Mouse (Mus musculus): ENCODE data around the gene Cnih3.

Gene Cnih3

GRCm38 (mm10) chr1:181352367-181353199 is at the start of gene Cnih3:
Gene Cnih3 (plus strand): TSS chr1:181352628.
- DNase-seq (ENCODE audit: low spot score in 2 of 2): no peak

GRCm38 (mm10) chr1:181307981-181308380 is 44.4 kb upstream of the Cnih3 start:
- DNase-seq (ENCODE audit: low spot score in 2 of 2): no peak

DNA sequence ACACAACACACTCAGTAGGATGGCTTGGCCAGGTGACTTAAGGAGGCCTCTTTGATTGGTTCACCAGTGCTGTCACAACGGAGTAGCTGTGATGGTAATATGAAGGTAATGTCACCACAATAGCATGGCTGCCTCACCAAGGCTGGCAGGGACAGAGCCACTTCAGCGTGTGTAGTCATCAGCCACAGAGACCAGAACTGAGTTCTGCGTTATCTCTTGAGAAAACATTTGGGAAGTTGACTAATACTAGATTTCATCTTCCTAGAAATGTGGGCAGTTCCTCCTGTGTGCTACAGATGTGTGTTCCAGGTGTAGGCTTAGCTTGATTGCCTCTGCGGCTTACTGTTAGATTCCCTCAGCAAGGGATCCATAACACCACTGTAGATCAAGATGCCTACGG is 41.7 kb upstream of the Cnih3 start:
- no peak for DNase-seq (ENCODE audit: low spot score in 2 of 2)

DNA sequence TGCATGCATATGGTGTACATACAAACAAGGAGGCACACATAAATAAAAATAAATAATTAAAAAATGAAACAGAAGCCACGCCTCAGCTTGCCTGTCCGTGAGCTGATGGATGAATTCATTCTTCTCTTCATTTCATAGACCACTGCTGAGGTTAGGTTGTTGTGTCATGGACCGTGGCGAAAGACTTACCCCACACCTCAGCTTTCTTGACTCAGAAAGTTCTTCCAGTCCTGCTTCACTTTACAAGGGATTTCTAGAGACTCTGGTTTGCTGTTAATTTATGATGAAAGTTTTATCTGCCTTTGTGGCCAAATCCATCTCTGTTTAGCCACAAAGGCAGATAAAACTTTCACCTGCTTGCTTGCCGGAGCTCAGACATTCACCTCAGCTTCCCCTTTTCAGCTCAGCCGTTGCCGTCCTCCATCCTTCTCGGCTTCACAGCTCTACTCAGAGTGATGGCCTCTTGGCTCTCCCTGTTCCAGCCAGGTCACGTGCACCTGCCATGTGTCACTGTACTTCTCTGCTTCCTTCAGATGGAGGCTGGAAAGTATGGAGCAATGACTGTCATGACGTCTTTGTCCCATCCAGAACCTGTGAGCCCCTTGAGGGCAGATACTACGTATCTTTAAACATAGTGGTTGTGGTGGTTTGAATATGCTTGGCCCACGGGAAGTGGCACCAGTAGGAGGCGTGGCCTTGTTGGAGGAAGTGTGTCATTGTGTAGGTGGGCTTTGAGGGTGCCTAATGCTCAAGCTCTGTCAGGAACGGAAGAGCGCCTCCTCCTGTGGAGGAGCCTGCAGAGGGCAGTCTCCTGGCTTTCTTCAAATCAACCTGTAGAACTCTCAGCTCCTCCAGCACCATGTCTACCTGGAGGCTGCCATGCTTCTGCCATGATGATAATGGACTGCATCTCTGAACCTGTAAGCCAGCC is 40.0 kb upstream of the Cnih3 start:
- DNase-seq (ENCODE audit: low spot score in 2 of 2): no peak

DNA sequence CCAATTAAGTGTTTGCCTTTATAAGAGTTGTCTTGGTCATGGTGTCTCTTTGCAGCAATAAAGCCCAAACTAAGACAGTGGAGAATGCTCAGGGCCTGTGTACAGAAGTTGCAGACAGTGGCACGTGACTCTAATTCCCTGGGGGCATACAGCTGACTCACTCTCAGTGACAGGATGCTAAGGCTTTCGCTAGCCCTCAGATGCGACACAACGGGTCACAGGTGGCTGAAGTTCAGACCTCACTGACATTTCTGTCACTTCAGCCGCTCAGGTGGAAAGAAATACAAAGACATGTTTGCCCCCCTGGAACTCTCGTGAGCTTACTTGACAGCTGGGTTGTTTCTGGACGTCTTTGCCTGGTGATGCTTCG is 39.4 kb upstream of the Cnih3 start:
- DNase-seq (ENCODE audit: low spot score in 2 of 2): no peak

DNA sequence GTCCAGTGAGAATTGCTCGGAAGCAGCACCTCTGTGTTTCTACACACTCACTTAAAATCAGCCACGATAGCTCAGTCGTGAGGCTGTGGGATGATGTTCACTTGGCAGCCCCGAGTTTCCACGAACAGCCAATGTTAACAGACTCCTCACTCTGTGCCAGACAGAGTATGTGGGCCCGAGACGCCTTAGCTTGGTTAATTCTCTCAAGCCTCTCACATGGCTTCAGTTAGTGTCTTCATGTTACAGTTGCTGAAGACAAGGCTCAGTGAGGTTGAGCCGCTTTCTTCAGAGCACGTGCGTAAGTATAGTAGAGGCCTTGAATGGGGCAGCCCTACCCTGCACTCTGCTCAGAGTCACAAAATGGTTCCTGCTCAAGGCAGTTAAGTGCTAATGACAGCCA is 38.1 kb upstream of the Cnih3 start:
- DNase-seq (ENCODE audit: low spot score in 2 of 2): no peak

DNA sequence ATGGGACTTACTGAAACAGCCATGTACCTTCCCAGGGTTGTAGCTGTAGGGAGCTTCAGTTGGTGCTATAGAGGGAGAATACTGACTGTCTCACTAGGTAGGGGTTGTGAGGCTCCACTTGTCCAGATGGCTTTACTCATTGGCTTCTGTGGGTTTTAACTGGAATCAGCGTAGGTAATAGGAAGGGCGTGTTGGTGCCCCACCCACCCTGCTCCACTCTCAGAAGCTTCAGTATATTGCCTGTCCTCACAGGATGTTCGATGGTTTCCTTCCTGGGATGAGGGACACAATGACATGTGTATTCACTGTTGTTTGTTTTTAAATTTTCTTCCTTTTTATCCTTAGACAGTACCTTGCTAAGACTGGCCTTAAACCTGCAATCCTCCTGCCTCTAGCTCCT is 37.1 kb upstream of the Cnih3 start:
- DNase-seq (ENCODE audit: low spot score in 2 of 2): no peak

- no peak for DNase-seq (ENCODE audit: low spot score in 2 of 2)
Observed at GRCm38 (mm10) chr1:181316571-181316970, 35.9 kb upstream of the Cnih3 start.

GRCm38 (mm10) chr1:181319466-181319865 is 33.0 kb upstream of the Cnih3 start:
- DNase-seq (ENCODE audit: low spot score in 2 of 2): no peak

DNA sequence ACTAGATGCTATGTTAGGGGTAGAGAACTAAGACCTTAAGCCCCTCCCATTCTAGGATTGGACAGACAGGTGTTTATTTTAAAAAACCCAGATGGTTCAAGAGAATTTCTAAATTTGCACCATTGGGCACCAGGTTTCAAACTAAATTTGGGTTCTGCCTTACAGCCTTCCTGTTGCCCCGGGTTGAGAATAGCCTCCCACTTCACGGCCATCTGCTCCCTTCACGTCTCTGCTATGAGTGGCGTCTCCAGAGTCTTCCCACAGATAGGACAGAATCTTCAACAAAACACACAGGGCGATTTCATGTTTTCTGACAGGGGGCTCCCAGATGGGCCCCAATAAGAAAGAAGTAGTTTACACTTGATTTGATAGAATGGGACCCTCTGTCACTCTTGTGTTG is 31.3 kb upstream of the Cnih3 start:
- DNase-seq (ENCODE audit: low spot score in 2 of 2): peak in 1 of 2 experiments; percentile 29

- DNase-seq (ENCODE audit: low spot score in 2 of 2): no peak
Observed at GRCm38 (mm10) chr1:181323134-181323533, 29.3 kb upstream of the Cnih3 start.

GRCm38 (mm10) chr1:181327137-181327536 is 25.3 kb upstream of the Cnih3 start:
- no peak for DNase-seq (ENCODE audit: low spot score in 2 of 2)

- peak; percentile 45 to 57 for DNase-seq (ENCODE audit: low spot score in 2 of 2)
Observed at GRCm38 (mm10) chr1:181327636-181328420, 24.6 kb upstream of the Cnih3 start.

- no peak for DNase-seq (ENCODE audit: low spot score in 2 of 2)
Observed at GRCm38 (mm10) chr1:181329110-181329509, 23.3 kb upstream of the Cnih3 start.

- no peak for DNase-seq (ENCODE audit: low spot score in 2 of 2)
Observed at GRCm38 (mm10) chr1:181332597-181332996, 19.8 kb upstream of the Cnih3 start.

DNA sequence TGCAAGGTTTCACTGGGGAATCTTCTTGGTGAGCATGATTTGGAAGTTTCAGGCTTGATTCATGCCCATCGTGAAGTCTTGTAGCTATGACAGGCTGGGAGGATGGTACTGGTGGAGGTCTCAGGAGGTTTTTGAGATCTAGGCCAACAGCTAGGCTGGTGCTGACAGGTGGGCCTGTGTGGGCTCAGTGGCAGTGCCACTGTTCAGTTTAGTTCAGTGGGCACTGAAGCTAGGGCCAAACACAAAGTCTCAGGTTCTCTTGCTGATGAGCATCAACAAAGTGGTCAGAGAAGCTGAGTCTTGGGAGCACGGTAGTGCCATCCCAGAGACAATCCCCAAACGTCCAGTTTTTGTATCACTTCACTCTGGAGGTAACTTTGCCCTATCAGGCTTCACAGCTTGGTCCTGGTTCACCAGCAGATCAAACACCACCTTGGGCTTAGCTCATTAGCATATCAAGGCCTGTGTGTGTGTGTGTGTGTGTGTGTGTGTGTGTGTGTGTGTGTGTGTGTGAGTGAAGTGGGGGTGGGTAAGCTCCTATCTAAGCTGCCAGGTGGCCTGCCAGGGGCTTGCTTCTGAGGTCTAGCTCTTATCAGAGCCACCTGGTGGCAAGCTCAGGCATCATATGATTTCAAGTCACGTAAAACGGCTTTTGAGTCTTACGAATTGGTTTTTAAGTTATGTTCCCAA is 18.0 kb upstream of the Cnih3 start:
- no peak for DNase-seq (ENCODE audit: low spot score in 2 of 2)

DNA sequence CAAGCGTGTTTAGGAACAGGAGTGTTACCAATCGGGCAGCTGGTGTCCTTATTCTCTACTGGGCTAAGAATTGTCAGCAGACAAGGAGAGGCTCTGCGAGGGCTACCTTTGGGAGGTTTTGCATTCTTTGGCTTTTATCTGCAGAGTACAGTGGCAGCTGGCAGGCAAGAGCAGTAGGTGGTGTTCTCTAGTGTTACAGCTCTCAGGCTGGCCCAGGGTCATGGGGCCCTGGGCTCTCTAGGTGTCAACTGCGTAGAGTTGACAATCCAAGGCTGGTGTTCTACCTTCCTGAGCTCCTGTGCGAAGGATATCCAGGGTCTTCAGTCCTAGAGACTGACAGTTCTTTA is 17.4 kb upstream of the Cnih3 start:
- DNase-seq (ENCODE audit: low spot score in 2 of 2): no peak

GRCm38 (mm10) chr1:181335388-181335787 is 17.0 kb upstream of the Cnih3 start:
- DNase-seq (ENCODE audit: low spot score in 2 of 2): no peak

DNA sequence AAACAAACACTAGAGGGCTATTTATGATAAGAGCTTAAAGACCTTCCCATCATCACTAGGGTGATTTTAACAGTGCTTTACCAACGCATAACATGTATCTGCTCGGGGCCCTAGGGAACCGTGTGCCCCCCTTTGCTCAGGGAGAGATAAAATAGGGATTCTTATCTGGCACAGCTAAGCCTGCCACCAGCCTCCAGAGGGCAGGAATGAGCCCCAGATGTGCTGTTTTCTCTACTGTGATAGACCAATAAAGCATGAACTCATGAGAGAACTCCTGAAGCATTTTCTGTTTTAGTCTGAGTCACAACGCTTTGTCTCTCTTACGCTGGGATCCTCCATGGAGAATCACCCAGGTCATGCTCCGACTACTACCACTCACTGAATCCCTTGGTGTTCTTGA is 15.6 kb upstream of the Cnih3 start:
- no peak for DNase-seq (ENCODE audit: low spot score in 2 of 2)

GRCm38 (mm10) chr1:181339106-181339505 is 13.3 kb upstream of the Cnih3 start:
- DNase-seq (ENCODE audit: low spot score in 2 of 2): no peak

DNA sequence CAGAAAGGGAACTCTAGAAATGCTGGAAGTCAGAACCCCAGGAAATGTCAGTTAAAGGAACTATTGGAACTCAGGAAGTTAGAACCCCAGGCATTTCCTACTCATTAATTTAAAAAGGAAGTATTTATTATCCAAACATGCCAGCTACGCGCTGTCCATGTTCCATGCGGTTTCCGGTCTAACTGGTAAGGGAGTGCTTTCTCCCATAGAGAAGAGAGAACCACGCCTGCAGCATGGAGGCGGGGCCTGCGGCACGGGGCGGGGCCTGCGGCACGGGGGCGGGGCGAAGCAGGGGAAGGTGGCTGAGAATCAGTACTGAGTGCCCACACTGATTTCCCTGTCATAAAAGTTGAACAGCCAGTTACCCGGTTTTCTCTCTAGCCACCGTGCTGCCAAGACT is 6.9 kb upstream of the Cnih3 start:
- no peak for DNase-seq (ENCODE audit: low spot score in 2 of 2)

GRCm38 (mm10) chr1:181352043-181352366 is 423 bp upstream of the Cnih3 start:
- no peak for DNase-seq (ENCODE audit: low spot score in 2 of 2)

All from left cerebral cortex, adult 9 months (tissue).